Mouse (Mus musculus) cortical plate, adult 2 months (tissue): ENCODE measurements around the gene Ppp2r2c. TPM values are rescaled to one million over a fixed set of nuclear protein-coding genes. Genes with fewer than 3 reads are reported as not detected.
"Not testable (repeated sequence)": the region's sequence is repeated elsewhere in the genome, so short reads cannot be mapped to it uniquely, and the experiment has no call there.

Experiments
- H3K27ac ChIP-seq: fragments of 200-500 bp; 2 replicates; pipeline ENCODE4 v1.5.1; 2012; ENCODE audit warnings: low read length, control low read depth, inconsistent platforms; ENCODE audit not compliant: insufficient read depth
- H3K4me1 ChIP-seq: fragments of 200-500 bp; 2 replicates; pipeline ENCODE4 v1.6.1; 2011; ENCODE audit warnings: low read length; ENCODE audit not compliant: control insufficient read depth, insufficient read depth
- H3K4me3 ChIP-seq: fragments of 200-500 bp; 2 replicates; pipeline ENCODE4 v1.5.1; 2011; ENCODE audit warnings: mild to moderate bottlenecking, low read length, control low read depth; ENCODE audit not compliant: insufficient read depth
- CTCF ChIP-seq: fragments of 200-500 bp; IDR thresholded peaks from 2 replicates; pipeline ENCODE4 v1.5.1; 2011; ENCODE audit warnings: mild to moderate bottlenecking, control low read depth, low read length; ENCODE audit not compliant: insufficient read depth; ENCODE audit errors: extremely low read depth
- POLR2A ChIP-seq: fragments of 200-500 bp; IDR thresholded peaks from 2 replicates; pipeline ENCODE4 v1.6.1; 2011; ENCODE audit warnings: mild to moderate bottlenecking, low read length, control low read depth; ENCODE audit not compliant: insufficient read depth; ENCODE audit errors: extremely low read depth
- polyA plus RNA-seq: library from polyadenylated mRNA; depleted of rRNA; stranded (reverse); fragments of >200 nt; gene quantifications from 2 replicates; pipeline ENCODE4 v1.2.3, GENCODE M21; 2012

Ppp2r2c gene
- polyA plus RNA-seq, 1 experiment, result 442 TPM

DNA sequence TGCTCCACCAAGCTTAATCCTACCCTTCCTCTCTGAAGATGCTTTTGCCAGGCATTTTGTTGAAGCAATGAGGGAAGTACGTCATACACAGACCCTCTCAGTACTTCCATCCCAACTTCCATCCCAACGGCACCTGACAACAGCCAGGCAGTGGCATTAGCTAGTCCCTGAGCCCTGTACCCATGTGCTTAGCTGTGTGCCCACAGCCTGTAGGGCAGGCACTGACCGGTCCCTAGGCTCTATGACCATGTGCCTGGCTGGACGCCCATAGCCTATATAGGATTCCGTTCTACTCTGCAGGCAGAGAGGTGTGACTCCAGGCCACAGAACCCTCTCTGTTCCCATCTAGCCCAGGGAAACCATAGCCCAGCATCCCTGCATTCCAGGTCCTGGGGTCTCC, 69.7 kb downstream of the Ppp2r2c start:
- TF ChIP-seq POLR2A, result no peak
- no peak for TF ChIP-seq CTCF
- Histone ChIP-seq H3K4me1 (peaks cover 7% of the 10 kb centered on the region), H3K4me3 (no peak overlapping the region), H3K27ac (no peak overlapping the region)

DNA sequence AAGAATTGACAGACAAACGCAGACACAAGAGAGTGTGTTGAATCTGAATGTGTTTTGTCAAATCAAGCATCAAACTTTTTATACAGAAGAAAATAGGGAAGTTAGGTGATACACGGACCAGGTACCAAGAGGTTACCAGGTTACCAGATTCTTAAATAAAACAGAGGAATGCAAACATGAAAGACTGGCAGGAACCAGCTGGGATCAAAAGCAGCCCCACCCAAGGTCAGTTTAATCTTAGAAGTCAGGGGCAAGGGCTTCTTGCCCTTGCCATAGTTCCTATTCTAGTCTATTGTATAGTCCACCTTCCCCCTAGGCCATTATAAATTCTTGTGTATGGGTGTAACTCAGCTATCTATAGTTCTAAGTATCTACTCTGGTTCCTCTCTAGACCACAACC, 70.7 kb downstream of the Ppp2r2c start:
- not testable (repeated sequence) for H3K27ac ChIP-seq, H3K4me3 ChIP-seq

DNA sequence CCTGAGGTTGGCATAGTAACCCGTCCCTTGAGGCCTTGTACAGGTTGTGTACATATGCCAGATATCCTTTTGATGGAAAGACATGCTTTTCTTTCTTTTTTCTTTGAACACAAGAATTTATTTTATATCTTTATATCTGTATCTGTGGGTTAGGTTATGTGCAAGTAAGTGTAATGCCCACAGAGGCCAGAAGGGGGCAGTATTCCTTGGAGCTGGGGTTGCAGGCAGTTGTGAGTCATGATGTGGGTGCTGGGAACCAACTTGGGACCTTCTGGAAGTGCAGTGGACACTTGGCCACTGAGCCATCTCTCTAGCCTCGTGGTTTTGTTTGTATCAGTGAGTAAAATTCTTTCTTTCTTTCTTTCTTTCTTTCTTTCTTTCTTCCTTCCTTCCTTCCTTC, 74.1 kb downstream of the Ppp2r2c start:
- H3K4me1 ChIP-seq, result peaks cover 7% of the 10 kb centered on the region
- peak; percentile 27; the same call in 1 of the 2 replicates for TF ChIP-seq CTCF
- no peak for TF ChIP-seq POLR2A
- H3K27ac ChIP-seq, result no peak overlapping the region
- H3K4me3 ChIP-seq, result no peak overlapping the region

More for the DNA sequence above, 70.7 kb downstream of the Ppp2r2c start:
- not testable (repeated sequence) for H3K4me1 ChIP-seq

DNA sequence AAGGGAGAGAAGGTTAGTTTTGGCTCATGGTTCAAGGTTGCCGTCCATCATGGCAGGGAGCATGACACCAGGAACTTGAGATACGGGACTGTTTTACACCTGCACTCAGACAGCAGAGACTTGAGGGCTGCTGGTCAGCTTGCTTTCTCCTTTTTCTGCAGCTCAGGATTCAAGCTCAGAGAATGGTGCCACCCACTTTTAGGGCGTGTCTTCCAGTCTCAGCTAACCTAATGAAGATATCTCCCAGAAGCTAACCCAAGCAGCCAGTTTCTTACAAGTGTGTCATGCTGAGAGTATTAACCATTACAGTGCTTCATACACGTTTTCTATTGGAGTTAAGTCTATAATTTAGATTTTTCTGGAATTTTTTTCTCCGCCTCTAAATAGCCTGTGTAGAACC, 76.2 kb downstream of the Ppp2r2c start:
- peaks cover 7% of the 10 kb centered on the region for H3K4me1 ChIP-seq
- peak overlapping the region; percentile 33 for H3K27ac ChIP-seq
- no peak overlapping the region for H3K4me3 ChIP-seq
- no peak for TF ChIP-seq POLR2A
- no peak for TF ChIP-seq CTCF

GRCm38 (mm10) chr5:36945102-36945701, 76.9 kb downstream of the Ppp2r2c start:
- Histone ChIP-seq H3K4me1 (peaks cover 7% of the 10 kb centered on the region), H3K4me3 (no peak overlapping the region), H3K27ac (peak overlapping the region; percentile 33)
- TF ChIP-seq POLR2A, result 0 out of 2 replicates have a peak, but pooled peaks have one; percentile 38
- no peak for TF ChIP-seq CTCF

- Histone ChIP-seq H3K4me1 (peaks cover 7% of the 10 kb centered on the region), H3K4me3 (no peak overlapping the region), H3K27ac (peak overlapping the region; percentile 70)
- TF ChIP-seq POLR2A (no peak), CTCF (no peak)
These were observed 77.4 kb downstream of the Ppp2r2c start for GRCm38 (mm10) chr5:36945713-36946112.

- Histone ChIP-seq H3K27ac (no peak overlapping the region), H3K4me3 (no peak overlapping the region), H3K4me1 (peaks cover 7% of the 10 kb centered on the region)
- TF ChIP-seq CTCF, result peak; percentile 94
- TF ChIP-seq POLR2A, result no peak
These were observed 78.1 kb downstream of the Ppp2r2c start for GRCm38 (mm10) chr5:36946445-36946844.

DNA sequence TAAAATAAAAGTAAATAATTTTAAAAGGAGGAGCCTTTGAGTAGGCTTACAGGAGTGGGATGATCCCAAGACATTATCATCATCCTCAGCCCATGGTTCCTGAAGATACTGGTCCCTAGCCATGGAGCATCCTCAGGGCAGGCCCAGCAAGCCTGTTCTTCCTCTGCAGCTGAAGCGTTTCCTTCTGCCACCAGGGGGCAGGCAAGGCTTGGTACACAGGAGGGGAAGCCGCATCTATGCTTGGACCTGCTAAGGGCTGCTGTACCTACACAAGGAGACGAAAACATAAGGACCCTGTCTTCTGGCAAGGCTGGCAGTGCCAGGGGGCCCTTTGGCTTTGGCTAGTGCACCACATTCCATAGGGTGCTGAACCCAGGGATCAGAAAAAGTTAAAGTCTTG, 80.5 kb downstream of the Ppp2r2c start:
- Histone ChIP-seq H3K4me1 (peaks cover 7% of the 10 kb centered on the region), H3K4me3 (no peak overlapping the region), H3K27ac (no peak overlapping the region)
- TF ChIP-seq POLR2A (no peak), CTCF (peak; percentile 87)

GRCm38 (mm10) chr5:36950871-36951270, 82.6 kb downstream of the Ppp2r2c start:
- Histone ChIP-seq H3K27ac (no peak overlapping the region), H3K4me1 (peaks cover 2% of the 10 kb centered on the region; the same call in 1 of the 2 replicates), H3K4me3 (no peak overlapping the region)
- TF ChIP-seq POLR2A (no peak), CTCF (peak; percentile 24; the same call in 1 of the 2 replicates)

DNA sequence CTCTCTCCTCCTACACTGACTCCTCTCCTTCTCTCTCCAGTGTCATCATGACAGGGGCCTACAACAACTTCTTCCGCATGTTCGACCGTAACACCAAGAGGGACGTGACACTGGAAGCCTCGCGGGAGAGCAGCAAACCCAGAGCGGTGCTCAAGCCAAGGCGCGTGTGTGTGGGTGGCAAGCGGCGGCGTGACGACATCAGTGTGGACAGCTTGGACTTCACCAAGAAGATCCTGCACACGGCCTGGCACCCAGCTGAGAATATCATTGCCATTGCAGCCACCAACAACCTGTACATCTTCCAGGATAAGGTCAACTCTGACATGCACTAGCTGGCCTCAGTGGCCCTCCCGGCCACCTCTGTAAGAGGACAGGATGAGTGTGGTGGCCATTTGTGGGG, 84.0 kb downstream of the Ppp2r2c start:
- TF ChIP-seq CTCF (no peak), POLR2A (no peak)
- no peak overlapping the region for H3K4me3 ChIP-seq
- H3K4me1 ChIP-seq, result no peaks in the 10 kb centered on the region
- H3K27ac ChIP-seq, result no peak overlapping the region

GRCm38 (mm10) chr5:36955366-36955765, 87.1 kb downstream of the Ppp2r2c start:
- H3K4me3 ChIP-seq, result no peak overlapping the region
- H3K27ac ChIP-seq, result no peak overlapping the region
- TF ChIP-seq POLR2A (no peak), CTCF (peak; percentile 57)
- no peaks in the 10 kb centered on the region for H3K4me1 ChIP-seq
